Mouse (Mus musculus) layer of hippocampus, postnatal 36 days (tissue): ENCODE measurements around the gene Gtf2ird1. TPM values are rescaled to one million over a fixed set of nuclear protein-coding genes. Genes with fewer than 3 reads are reported as not detected.
"Not testable (repeated sequence)": the region's sequence is repeated elsewhere in the genome, so short reads cannot be mapped to it uniquely, and the experiment has no call there.

Source experiments
- DNase-seq, 2 experiments: peaks; one replicate each; pipeline ENCODE4 v3.0.0; 2022
- total RNA-seq, 2 experiments: library from RNA; stranded (reverse); gene quantifications; 2 replicates each; pipeline ENCODE4 v1.2.3; 2021

Gene Gtf2ird1
- total RNA-seq, 2 experiments from 2014 or later, result 28.4 to 31.3 TPM

GRCm38 (mm10) chr5:134473902-134474301, 17.4 kb upstream of the Gtf2ird1 start:
- DNase-seq, result no peak

- DNase-seq, result no peak
These were observed 14.1 kb upstream of the Gtf2ird1 start for GRCm38 (mm10) chr5:134470538-134471169.

GRCm38 (mm10) chr5:134469559-134470150, 13.1 kb upstream of the Gtf2ird1 start:
- DNase-seq, result no peak

- DNase-seq, result no peak
These were observed 11.7 kb upstream of the Gtf2ird1 start for GRCm38 (mm10) chr5:134468158-134468765.

DNA sequence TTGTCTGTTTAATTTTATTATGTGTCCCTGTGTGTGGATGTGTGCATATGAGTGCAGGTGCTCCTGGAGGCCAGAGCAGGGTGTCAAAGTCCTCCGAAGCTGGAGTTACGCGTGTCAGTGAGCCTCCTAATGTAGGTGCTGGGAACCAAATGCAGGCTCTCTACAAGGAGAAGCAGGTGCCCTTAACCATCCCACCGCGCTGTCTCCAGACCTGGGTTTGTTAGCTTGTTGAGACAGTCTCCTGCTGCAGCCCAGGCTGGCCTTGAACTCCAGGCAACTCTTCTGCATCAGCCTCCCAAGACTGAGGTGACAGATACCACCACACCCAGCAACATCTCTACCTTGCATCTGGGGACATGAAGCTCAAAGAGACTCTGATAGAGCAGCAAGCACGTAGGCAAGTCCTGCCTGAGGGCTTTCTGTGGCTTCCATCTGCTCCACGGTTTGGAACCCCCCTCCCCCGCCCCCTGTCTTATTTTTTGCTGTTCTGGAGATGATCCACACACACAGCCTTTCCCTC, 10.6 kb upstream of the Gtf2ird1 start:
- no peak for DNase-seq

DNA sequence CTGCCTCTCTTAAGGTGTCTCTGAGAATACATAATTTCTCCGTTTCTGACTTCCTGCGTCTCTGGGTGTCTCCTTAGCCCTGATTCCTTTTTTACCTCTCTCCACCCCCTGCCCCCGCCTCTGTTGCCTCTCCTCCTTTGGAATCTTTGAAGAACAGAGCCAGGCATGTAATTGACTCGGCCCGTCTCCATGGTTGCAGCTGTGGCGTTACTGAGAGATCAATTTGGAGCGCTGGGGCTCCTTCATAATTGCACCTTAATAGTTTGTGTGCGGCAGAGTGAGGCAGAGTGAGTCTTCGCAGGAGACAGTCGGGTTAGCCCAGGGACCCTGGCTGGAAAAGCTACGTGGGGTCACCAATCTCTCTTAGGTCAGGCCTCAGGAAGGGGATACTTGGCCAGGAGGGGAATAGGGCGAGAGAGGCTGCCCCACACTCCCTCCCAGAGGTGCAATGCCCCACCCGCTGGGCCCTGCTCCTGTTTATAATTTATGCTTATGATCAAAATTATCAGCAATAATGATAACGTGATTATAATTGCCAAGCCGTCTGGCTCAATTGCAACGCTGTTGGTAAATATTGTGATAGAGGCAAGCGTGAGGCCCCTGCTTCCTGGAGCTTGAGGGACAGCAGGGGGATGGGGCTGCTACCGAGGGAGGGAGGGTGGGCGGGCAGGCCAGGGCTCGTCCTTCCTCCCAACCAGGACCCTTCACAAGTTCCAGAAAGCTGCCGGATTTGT, 9.9 kb upstream of the Gtf2ird1 start:
- DNase-seq, result no peak

DNA sequence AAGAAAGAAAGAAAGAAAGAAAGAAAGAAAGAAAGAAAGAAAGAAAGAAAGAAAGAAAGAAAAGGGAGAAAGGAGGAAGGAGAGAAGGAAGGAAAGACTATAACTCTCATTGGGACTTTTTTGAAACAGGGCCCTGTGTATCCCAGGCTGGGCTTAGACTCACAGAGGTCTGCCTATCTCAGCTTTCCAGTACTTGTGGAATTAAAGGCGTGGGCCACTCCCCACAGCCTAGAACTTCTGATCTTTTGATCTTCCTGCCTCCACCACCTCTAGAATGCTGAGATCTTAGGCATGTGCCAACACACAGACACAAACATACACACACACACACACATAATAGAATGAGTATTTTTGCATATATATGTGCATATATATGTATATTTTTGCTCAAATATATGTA, 8.7 kb upstream of the Gtf2ird1 start:
- DNase-seq, result no peak

GRCm38 (mm10) chr5:134464225-134464624, 7.7 kb upstream of the Gtf2ird1 start:
- no peak for DNase-seq

DNA sequence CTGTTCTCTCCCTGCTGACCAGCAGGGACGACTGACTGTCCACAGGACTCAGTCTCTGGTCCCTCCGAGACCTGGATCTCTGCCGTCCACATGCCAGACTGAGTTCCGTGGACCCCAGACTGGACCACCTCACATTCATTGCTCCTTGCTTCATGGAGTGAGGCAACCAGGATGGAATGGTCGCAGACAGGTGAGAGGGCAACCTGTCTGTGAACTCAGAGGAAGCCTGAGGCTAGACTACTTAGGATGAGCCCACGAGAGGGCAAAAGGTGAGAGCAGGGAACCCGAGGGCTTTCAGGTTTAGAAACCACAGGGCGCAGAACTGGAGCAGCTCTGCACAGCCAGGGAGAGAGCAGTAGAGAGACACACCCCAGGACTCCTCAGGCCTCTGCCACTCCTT, 6.2 kb upstream of the Gtf2ird1 start:
- no peak for DNase-seq

DNA sequence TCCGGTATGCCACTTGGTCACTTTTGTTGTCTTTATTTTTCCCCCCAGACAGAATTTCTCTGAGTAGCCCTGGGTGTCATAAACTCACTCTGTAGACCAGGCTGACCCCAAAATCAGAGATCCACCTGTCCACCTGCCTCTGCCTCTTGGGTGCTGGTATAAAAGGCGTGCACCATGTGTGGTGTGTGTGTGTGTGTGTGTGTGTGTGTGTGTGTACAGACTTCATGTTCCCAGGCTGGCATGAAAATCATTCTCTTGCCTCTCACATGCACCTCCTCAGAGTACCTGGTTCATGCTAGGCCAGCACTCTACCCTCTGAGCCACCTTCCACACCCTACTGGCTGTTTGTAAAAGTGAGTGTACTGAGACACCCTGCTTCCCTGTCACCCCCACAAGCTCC, 5.8 kb upstream of the Gtf2ird1 start:
- no peak for DNase-seq

DNA sequence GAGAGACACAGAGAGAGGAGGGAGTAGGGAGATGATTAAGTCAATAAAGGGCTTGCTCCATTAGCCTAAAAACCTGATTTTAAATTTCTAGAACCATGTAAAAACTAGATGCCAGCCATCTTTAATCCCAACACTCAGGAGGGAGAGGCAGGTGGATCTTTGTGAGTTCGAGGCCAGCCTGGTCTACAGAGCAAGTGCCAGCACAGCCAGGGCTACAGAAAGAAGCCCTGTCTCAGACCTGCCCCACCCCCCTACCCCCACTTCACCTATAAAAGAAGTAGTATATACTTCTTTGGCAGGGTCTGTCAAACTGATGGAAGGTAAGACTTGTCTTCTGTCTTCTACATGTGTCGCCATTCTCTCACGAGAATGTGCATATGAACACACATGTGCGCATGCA, 4.0 kb upstream of the Gtf2ird1 start:
- DNase-seq, result no peak

DNA sequence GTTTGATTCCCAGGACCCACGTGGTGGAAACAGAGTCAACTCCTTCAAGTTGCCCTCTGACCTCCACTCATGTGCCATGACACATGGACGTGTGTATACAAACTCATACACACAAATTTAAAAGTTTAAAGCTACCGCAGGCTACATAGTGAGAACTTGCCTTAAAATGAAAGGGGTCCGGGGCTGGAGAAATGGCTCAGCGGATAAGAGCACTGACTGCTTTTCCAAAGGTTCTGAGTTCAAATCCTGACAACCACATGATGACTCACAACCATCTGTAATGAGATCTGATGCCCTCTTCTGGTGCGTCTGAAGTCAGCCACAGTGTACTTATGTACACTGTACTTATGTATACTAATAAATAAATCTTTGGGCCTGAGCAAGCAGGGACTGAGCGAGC, 2.6 kb upstream of the Gtf2ird1 start:
- DNase-seq, result no peak

- no peak for DNase-seq
These were observed 1.9 kb upstream of the Gtf2ird1 start for GRCm38 (mm10) chr5:134458416-134458815.

- DNase-seq, result no peak
These were observed 855 bp upstream of the Gtf2ird1 start for GRCm38 (mm10) chr5:134457371-134457770.

- peak in 1 of 2 experiments; percentile 16 for DNase-seq
These were observed 547 bp downstream of the Gtf2ird1 start for GRCm38 (mm10) chr5:134455914-134456423.

GRCm38 (mm10) chr5:134455186-134455895, 1.2 kb downstream of the Gtf2ird1 start:
- no peak for DNase-seq

GRCm38 (mm10) chr5:134454421-134454820, 2.1 kb downstream of the Gtf2ird1 start:
- DNase-seq, result no peak

DNA sequence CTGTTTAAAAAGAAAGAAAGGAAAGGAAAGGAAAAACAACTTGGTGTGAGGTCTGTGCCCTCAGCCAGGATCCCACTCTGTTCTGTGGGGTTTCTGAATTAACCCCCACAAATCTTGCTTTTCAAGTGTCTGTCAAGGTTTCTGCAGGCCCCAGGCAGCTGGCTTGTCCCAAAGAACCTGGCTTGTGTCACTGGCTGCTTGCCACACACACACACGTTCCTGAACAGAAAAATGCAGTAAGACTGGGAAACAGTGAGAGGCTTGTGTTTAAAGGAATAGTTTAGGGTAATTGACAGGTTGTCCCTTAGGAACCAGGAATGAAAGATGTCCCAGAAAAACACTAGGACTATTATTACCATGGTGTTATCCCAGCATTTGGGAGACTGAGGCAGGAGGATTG, 2.9 kb downstream of the Gtf2ird1 start:
- DNase-seq, result no peak

DNA sequence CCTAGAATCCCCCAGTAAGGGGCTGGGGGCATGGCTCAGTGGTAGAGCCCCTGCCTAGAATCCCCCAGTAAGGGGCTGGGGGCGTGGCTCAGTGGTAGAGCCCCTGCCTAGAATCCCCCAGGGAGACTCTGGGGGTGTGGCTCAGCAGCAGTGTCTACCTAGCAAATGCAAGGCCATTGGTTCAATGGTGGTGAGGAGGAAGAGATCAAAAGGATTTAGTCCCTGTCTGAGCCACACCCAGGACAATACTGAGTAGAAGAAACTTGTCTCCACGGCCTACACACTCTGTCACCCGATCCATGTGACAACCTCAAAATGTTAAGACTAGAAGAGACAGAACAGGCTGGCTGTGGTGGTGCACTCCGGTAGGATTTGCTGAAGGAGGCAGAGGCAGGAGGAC, 9.8 kb downstream of the Gtf2ird1 start:
- not testable (repeated sequence) for DNase-seq

DNA sequence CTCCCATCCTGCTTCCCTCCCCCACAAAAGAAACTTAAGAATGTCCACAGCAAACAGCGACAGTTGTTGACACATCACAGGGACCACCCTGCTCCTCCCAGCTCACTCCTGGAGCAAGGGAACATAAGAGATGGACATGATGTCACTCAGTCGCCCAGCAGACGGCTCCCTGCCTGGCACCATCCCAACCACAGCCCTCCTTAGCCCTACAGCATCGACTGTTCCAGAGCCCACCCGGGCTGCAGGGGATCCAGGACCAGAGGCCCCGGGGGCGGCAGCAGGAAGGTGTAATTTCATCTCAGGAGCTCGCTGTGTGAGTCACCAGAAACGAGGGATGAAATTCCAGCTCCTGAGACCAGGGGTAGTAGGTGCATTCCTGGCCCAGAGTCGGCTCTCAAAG, 10.6 kb downstream of the Gtf2ird1 start:
- DNase-seq, result no peak

GRCm38 (mm10) chr5:134445208-134445831, 11.2 kb downstream of the Gtf2ird1 start:
- no peak for DNase-seq

DNA sequence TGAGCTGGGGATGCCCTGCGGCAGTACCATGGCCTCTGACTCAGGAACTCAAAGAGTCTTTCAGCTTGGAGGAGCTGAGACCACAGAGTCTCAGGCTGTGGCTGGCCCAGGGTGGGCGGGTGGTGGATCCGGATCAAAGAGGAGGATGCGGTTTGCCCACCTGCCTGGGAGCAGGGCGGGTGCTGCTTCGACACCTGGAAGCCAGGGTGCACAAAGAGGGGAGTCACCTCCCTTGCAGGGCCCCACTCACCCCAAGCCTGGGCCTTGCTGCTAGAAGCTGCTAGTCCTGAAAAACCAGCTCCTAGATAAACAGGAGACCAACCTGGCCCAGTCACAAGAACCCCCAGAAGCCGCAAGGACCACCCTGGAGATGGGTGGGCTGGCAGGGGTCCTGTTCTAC, 12.0 kb downstream of the Gtf2ird1 start:
- DNase-seq, result no peak
